Mouse (Mus musculus): ENCODE data around the gene Fam186a.

DNA sequence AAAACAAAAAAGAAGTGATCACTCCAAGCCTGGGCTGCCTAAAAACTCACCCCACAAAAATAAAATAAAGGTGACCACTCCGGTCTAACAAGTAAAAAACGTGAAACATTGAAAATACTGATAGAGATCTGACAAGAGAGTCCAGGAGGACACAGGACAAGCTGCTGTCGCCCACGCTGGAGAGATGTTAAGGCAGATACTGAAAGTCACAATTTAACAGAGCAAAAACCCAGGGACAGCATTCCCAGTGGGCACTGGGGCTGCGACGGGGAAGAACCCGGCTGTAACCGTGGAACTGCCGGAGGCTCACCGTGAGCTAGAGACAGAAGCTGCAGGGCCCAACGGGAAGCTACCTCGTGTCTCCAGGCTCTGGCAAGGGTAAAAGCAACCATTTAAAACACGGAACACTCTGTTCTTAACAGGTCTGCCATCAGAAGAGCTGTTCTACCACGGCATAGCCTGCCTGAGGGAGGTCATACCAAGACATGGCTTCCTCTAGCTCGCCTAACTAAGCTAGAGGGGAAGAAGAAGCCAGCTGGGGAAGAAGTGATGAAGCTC, 47.2 kb downstream of the Fam186a start:
- TF ChIP-seq POLR2A (IDR thresholded peaks at IDR 0.05; ENCODE audit: borderline replicate concordance, extremely low read depth, insufficient read depth, insufficient read length, poor library complexity, severe bottlenecking) = no peak
- TF ChIP-seq CTCF (IDR thresholded peaks at IDR 0.05; ENCODE audit: borderline replicate concordance, extremely low read depth, insufficient read depth, insufficient read length) = no peak

All from brain, embryonic 14.5 days (tissue).